Mouse (Mus musculus): ENCODE data around the gene Dnttip2.

Dnttip2 gene

GRCm38 (mm10) chr3:122291828-122292227, 17.6 kb downstream of the Dnttip2 start:
- no peak for DNase-seq

- DNase-seq, result peak; percentile 85
Observed at GRCm38 (mm10) chr3:122292300-122293222, 18.4 kb downstream of the Dnttip2 start.

- peak; percentile 72 for DNase-seq
Observed at GRCm38 (mm10) chr3:122293223-122293953, 19.2 kb downstream of the Dnttip2 start.

GRCm38 (mm10) chr3:122293954-122294850, 20.0 kb downstream of the Dnttip2 start, which contains the start of gene Bcar3:
Bcar3 (plus strand) TSS chr3:122294136.
- peak; percentile 95 for DNase-seq

GRCm38 (mm10) chr3:122295511-122295910, 21.3 kb downstream of the Dnttip2 start:
- peak; percentile 76 for DNase-seq

GRCm38 (mm10) chr3:122296979-122297378, 22.8 kb downstream of the Dnttip2 start:
- no peak for DNase-seq

- peak; percentile 88 for DNase-seq
Observed at GRCm38 (mm10) chr3:122300983-122301919, 27.1 kb downstream of the Dnttip2 start.

- DNase-seq, result no peak
Observed at GRCm38 (mm10) chr3:122304560-122304959, 30.4 kb downstream of the Dnttip2 start.

GRCm38 (mm10) chr3:122307894-122308671, 33.9 kb downstream of the Dnttip2 start:
- no peak for DNase-seq

- DNase-seq, result no peak
Observed at GRCm38 (mm10) chr3:122308981-122309380, 34.8 kb downstream of the Dnttip2 start.

GRCm38 (mm10) chr3:122312078-122312477, 37.9 kb downstream of the Dnttip2 start:
- DNase-seq, result peak; percentile 75

- DNase-seq, result no peak
Observed at GRCm38 (mm10) chr3:122312936-122313629, 38.9 kb downstream of the Dnttip2 start.

GRCm38 (mm10) chr3:122313936-122314335, 39.7 kb downstream of the Dnttip2 start:
- no peak for DNase-seq

GRCm38 (mm10) chr3:122316621-122317020, 42.4 kb downstream of the Dnttip2 start:
- DNase-seq, result no peak

GRCm38 (mm10) chr3:122317339-122317738, 43.2 kb downstream of the Dnttip2 start:
- DNase-seq, result peak; percentile 10

GRCm38 (mm10) chr3:122322226-122322625, 48.0 kb downstream of the Dnttip2 start:
- no peak for DNase-seq

- DNase-seq, result no peak
Observed at GRCm38 (mm10) chr3:122323841-122324240, 49.7 kb downstream of the Dnttip2 start.

GRCm38 (mm10) chr3:122324528-122324927, 50.3 kb downstream of the Dnttip2 start:
- DNase-seq, result no peak

- DNase-seq, result peak; percentile 6
Observed at GRCm38 (mm10) chr3:122330484-122330883, 56.3 kb downstream of the Dnttip2 start.

- peak; percentile 7 for DNase-seq
Observed at GRCm38 (mm10) chr3:122333493-122333892, 59.3 kb downstream of the Dnttip2 start.

All from right cerebral cortex, adult 18-20 months (tissue).